Mouse (Mus musculus) liver, embryonic 13.5 days (tissue): ENCODE results near the gene Colq. TPM values are rescaled to one million over a fixed set of nuclear protein-coding genes. Genes with fewer than 3 reads are reported as not detected.
A peak's percentile ranks its signal among the peaks of the same experiment; 100 is the strongest.

ENCODE experiments used
- ATAC-seq: fragments of 200-750 bp; cut with Nextera tagmentation; 2 replicates; pipeline ENCODE4 v1.8.0; 2017; ENCODE audit warnings: low read depth, mild to moderate bottlenecking, moderate number of reproducible peaks, moderate library complexity
- DNase-seq: peaks from one replicate; pipeline ENCODE4 v3.0.0; 2022
- H3K27ac ChIP-seq: fragments of 300-500 bp; sonication (generic); 2 replicates; pipeline ENCODE4 v1.5.1; 2015; ENCODE audit warnings: moderate library complexity, mild to moderate bottlenecking, inconsistent platforms
- H3K27me3 ChIP-seq: fragments of 300-500 bp; sonication (generic); 2 replicates; pipeline ENCODE4 v1.6.1; 2015; ENCODE audit warnings: mild to moderate bottlenecking, inconsistent platforms
- H3K36me3 ChIP-seq: fragments of 300-500 bp; sonication (generic); 2 replicates; pipeline ENCODE4 v1.6.1; 2015; ENCODE audit warnings: mild to moderate bottlenecking, inconsistent platforms
- H3K4me1 ChIP-seq: fragments of 300-500 bp; sonication (generic); replicated peaks from 2 replicates; pipeline ENCODE4 v1.6.1; 2015; ENCODE audit warnings: inconsistent platforms
- H3K4me2 ChIP-seq: fragments of 300-500 bp; sonication (generic); 2 replicates; pipeline ENCODE4 v1.6.1; 2015; ENCODE audit warnings: inconsistent platforms, mild to moderate bottlenecking, moderate library complexity
- H3K4me3 ChIP-seq: fragments of 300-500 bp; sonication (generic); replicated peaks from 2 replicates; pipeline ENCODE4 v1.5.1; 2015; ENCODE audit warnings: mild to moderate bottlenecking, inconsistent platforms
- H3K9ac ChIP-seq: fragments of 300-500 bp; sonication (generic); 2 replicates; pipeline ENCODE4 v1.6.1; 2015; ENCODE audit warnings: mild to moderate bottlenecking, inconsistent platforms
- H3K9me3 ChIP-seq: fragments of 300-500 bp; sonication (generic); replicated peaks from 2 replicates; pipeline ENCODE4 v1.6.1; 2016; ENCODE audit warnings: inconsistent platforms
- WGBS: fragments of 180-500 bp; shearing (Covaris S2); methylation state at CpG from one replicate; pipeline ENCODE4 v1.1.7; 2015; ENCODE audit not compliant: insufficient replicate concordance; 5-methylcytosine and 5-hydroxymethylcytosine counted together
- polyA plus RNA-seq: library from polyadenylated mRNA; unstranded; fragments of >200 nt; fragmentation: Nextera tagmentation; extraction: Ambion mirVana; gene quantifications from 2 replicates; pipeline ENCODE4 v1.2.1, GENCODE M21; 2015

Gene Colq
- polyA plus RNA-seq, 1 experiment from 2014 or later, result 0.10 TPM

DNA sequence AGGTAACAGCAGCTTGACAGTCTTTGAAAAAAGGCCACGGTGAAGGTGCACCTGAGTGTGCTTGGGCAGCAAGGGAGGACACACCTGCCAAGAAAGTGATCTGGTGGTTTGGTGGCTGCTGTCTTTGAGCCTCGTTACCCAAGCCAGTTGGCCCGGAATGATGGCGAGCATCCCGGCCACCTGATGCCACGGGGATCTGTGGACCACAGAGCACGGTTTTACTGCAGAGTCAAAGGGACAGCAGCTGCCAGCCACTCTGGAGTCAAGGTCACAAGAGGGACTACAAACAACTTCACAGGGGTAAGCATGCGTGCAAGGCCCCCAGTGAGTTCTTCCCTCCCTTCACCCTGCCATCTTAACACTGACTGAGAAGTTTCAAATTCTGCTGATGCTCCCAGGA is 33.9 kb downstream of the Colq start:
- no peak overlapping the region for H3K27ac ChIP-seq
- H3K36me3 ChIP-seq, result no peaks in the 10 kb centered on the region
- H3K4me1 ChIP-seq, result no peaks in the 10 kb centered on the region
- H3K4me2 ChIP-seq, result no peak overlapping the region
- 74% methylated on average over 8 of the region's 8 CpGs for WGBS
- H3K27me3 ChIP-seq, result 0 out of 2 replicates have a peak, but pooled peaks cover 11% of the 10 kb centered on the region
- no peak for DNase-seq
- H3K9ac ChIP-seq, result no peak overlapping the region
- no peak overlapping the region for H3K4me3 ChIP-seq
- no peak for ATAC-seq
- H3K9me3 ChIP-seq, result no peaks in the 10 kb centered on the region

DNA sequence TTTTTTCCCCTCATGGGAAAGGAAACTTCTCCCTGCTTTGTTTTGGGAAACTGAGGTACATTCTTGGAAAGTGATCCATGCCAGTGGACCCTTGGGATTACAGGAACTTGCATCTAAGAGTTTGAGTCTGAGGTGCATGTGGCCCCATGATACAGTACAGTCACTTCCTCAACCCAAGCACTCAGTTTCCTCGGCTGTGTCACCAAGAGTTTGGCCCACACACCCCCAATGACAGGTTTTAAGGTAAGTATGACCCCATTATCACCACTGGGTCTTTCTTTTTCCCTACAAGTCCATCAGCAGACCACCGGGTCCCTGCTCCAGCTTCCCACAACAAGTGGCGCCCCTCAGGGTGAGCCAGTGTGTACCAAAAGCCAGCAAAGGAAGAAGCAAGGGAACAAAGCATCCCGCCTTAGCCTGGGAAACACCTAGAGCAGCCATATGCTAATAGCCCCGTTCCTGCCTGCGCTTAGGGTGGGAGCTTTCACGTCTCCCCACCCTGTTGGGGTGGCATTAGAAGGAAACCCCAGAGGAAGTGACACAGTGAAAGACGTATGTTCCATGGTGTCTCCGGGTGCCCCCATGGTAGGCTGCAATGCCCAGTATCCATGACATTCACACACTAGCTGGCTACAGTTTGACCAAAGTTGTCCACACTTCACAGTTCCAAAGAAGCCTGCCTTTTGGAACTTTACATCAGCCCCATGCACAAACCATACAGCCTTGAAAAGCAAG is 34.5 kb downstream of the Colq start:
- H3K36me3 ChIP-seq, result no peaks in the 10 kb centered on the region
- no peak overlapping the region for H3K4me2 ChIP-seq
- 0 out of 2 replicates have a peak, but pooled peaks cover 11% of the 10 kb centered on the region for H3K27me3 ChIP-seq
- no peak overlapping the region for H3K4me3 ChIP-seq
- no peaks in the 10 kb centered on the region for H3K9me3 ChIP-seq
- no peaks in the 10 kb centered on the region for H3K4me1 ChIP-seq
- no peak for DNase-seq
- 64% methylated on average over 9 of the region's 9 CpGs for WGBS
- no peak for ATAC-seq
- no peak overlapping the region for H3K27ac ChIP-seq
- no peak overlapping the region for H3K9ac ChIP-seq

DNA sequence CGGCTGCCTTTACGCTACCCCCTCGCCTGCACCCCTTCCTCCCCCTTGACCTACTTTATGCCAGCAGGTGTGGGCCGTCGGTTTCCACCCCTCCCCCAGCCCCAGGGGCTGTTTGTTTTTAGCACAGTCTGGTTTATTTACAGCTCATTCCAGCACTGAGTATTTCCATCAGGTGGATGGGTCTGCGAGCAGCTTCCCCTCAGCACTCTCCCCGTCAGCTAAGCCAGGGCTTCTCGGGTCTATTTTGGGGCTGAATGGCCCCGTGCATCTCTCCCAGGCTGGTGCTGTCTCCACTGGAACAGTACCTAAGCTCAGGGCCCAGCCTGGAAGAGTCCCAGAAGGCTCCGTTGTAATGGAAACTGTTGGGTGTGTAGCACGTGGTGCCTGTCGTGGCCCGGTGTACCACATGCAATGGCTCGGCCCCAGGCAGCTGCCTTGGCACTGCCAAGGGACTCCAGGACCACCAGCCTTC is 35.1 kb downstream of the Colq start:
- Histone ChIP-seq H3K9ac (no peak overlapping the region), H3K27me3 (0 out of 2 replicates have a peak, but pooled peaks cover 11% of the 10 kb centered on the region), H3K36me3 (no peaks in the 10 kb centered on the region), H3K9me3 (no peaks in the 10 kb centered on the region), H3K4me1 (no peaks in the 10 kb centered on the region), H3K4me2 (no peak overlapping the region), H3K27ac (no peak overlapping the region), H3K4me3 (no peak overlapping the region)
- WGBS, result 59% methylated on average over 14 of the region's 14 CpGs
- DNase-seq (no peak), ATAC-seq (no peak)

DNA sequence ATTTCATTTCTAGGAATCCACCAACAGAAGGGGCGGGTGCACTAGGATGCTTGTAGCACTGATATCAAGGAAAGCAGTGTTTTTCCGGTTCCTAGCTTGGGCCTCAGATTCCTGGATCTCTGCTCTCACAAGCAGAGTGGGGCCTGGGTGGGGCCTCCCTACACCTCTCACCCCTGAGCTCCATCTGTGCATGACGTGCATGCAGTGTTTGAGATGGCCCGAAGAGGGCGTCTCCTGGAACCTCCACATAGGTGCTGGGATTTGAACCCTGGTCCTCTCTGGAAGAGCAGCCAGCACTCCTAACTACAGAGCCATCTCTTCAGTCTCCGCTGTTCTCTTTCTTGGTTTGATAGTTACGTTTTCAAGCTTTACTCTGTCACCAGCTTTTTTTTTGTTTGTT is 36.1 kb downstream of the Colq start:
- no peak overlapping the region for H3K27ac ChIP-seq
- H3K4me3 ChIP-seq, result no peak overlapping the region
- DNase-seq, result no peak
- no peak overlapping the region for H3K9ac ChIP-seq
- no peaks in the 10 kb centered on the region for H3K4me1 ChIP-seq
- no peaks in the 10 kb centered on the region for H3K36me3 ChIP-seq
- H3K9me3 ChIP-seq, result no peaks in the 10 kb centered on the region
- H3K27me3 ChIP-seq, result 0 out of 2 replicates have a peak, but pooled peaks cover 9% of the 10 kb centered on the region
- no peak for ATAC-seq
- H3K4me2 ChIP-seq, result no peak overlapping the region
- 72% methylated on average over 7 of the region's 7 CpGs for WGBS

DNA sequence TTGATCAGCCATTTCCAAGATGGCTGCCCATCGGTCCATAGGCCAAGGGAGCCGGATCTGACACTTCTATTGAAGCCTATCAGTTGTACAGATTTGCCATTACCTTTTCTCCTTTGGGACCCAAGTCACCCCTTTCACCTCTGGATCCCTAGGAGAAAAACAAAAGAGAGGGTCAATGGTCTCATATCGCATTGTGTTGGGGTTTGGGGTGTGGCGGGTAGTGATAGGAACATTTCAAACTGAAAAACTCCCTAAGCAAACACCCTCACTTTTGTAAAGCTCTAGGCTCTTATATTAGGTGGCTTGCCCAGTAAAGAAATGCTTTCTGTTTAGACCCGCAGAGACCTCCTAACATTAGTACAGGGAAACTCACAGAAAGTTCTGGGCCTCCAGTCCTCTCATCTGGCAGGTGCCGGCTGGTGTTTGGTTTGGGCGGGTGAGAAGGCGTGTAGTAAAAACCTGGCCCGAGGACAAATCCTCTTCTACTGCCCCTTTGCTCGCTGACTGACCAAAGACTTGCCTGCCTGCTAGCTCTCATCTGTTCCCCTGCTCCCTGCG is 47.2 kb downstream of the Colq start:
- no peak overlapping the region for H3K27ac ChIP-seq
- no peak overlapping the region for H3K9ac ChIP-seq
- H3K4me2 ChIP-seq, result no peak overlapping the region
- no peaks in the 10 kb centered on the region for H3K4me1 ChIP-seq
- no peak for DNase-seq
- WGBS, result 76% methylated on average over 11 of the region's 11 CpGs
- no peak overlapping the region for H3K4me3 ChIP-seq
- ATAC-seq, result no peak
- H3K36me3 ChIP-seq, result no peaks in the 10 kb centered on the region
- no peaks in the 10 kb centered on the region for H3K9me3 ChIP-seq
- H3K27me3 ChIP-seq, result no peaks in the 10 kb centered on the region; the same call in 1 of the 2 replicates

DNA sequence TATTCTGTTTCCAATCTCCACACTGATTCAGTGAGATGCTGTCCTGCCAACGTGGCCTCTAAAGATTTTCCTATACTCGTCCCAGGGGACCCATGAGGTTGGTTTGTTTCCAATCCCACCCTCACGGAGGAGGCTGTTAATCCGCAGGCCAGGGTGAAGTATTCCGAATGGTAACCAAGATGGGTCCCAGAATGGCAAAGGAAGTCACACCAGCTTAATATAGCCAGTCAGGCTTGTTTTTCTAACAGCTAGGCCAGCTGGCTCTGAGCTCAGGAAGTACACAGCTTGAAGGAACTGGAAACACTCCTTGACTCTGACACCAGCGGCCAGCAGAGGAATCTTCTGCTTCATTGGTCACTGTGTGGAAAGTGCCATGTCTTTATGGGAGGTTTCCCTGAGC is 53.8 kb downstream of the Colq start:
- no peaks in the 10 kb centered on the region for H3K36me3 ChIP-seq
- peaks cover 7% of the 10 kb centered on the region for H3K4me1 ChIP-seq
- WGBS, result 57% methylated on average over 6 of the region's 6 CpGs
- no peak overlapping the region for H3K4me2 ChIP-seq
- no peak overlapping the region for H3K4me3 ChIP-seq
- ATAC-seq (no peak), DNase-seq (no peak)
- H3K9me3 ChIP-seq, result no peaks in the 10 kb centered on the region
- H3K9ac ChIP-seq, result no peak overlapping the region
- no peaks in the 10 kb centered on the region for H3K27me3 ChIP-seq
- no peak overlapping the region for H3K27ac ChIP-seq

DNA sequence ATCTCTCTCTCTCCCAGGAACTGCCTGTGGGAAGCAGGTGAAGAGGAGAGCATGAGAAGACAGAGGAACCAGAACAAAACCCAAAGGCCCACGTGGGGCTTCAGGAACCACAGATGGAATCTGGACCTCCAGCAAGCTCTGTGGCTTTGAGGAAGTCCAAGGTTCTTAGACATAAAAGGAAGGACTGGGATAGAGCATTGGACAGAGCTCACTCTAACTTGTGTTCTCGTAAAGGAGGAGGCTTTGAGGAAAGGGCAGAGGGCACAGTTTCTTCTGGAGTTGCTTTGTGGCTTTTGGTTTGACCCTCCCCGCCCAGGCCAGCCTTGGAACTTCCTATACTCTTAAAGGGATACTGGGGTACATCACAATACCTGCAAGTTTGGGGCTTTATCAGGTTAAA is 58.5 kb downstream of the Colq start:
- H3K4me1 ChIP-seq, result peaks cover 24% of the 10 kb centered on the region
- no peak overlapping the region for H3K4me2 ChIP-seq
- ATAC-seq (no peak), DNase-seq (no peak)
- 33% methylated on average over 3 of the region's 3 CpGs for WGBS
- no peaks in the 10 kb centered on the region for H3K36me3 ChIP-seq
- H3K9ac ChIP-seq, result no peak overlapping the region
- no peak overlapping the region for H3K4me3 ChIP-seq
- H3K27me3 ChIP-seq, result no peaks in the 10 kb centered on the region
- no peaks in the 10 kb centered on the region for H3K9me3 ChIP-seq
- no peak overlapping the region for H3K27ac ChIP-seq

DNA sequence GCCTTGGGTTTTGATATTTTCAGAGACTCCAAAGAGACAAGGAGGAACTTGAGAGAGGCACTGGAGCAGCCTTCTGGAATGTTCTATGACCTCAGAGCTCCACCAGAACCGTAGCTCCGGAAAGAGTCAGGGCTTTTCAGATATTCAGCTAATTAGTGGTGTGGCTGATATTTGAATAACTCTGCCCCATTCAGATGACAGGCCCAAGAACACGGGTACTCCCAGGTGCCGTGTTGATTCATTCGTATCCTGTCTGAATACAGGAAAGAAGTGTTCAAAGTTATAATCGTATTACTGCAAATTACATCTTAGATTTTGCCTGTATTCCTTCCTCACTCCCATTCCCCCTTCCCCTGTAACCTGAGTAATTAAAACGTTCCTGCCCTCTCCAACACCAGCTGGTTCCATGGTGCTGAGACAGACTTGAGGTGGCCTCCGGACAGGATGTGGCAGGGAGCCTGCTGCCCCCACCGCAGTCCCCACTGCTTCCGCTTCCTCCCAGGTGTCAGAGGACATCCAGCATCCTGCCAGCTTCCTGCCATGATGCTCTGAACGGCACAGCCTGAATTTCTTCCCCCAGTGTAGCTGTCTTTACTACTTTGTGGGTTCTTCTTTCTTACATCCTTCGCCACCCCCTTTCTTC is 59.5 kb downstream of the Colq start:
- Histone ChIP-seq H3K9ac (no peak overlapping the region), H3K4me2 (no peak overlapping the region), H3K27me3 (no peaks in the 10 kb centered on the region), H3K4me1 (peaks cover 24% of the 10 kb centered on the region), H3K4me3 (no peak overlapping the region), H3K27ac (peak overlapping the region; percentile 64), H3K36me3 (no peaks in the 10 kb centered on the region), H3K9me3 (no peaks in the 10 kb centered on the region)
- 26% methylated on average over 12 of the region's 12 CpGs for WGBS
- DNase-seq (no peak), ATAC-seq (no peak)

DNA sequence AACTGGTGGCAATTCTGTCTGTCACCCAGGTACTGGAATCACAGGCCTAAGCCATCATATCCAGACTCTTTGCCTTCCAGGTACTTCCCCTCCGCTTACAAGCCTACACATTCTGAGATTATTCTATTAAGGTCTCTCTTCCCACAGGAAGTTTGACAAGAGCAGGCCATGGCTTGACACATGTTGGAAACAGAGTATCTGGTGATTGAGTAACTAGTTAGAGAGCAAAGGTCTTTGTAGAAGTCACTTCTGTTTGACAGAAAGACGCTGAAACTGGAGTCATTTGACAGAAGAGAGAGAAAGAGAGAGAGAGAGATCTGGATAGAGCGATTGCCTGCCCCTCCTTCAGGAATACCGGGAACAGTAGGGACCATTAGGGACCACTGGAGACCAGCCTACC is 60.3 kb downstream of the Colq start:
- DNase-seq, result no peak
- Histone ChIP-seq H3K4me2 (no peak overlapping the region), H3K27me3 (no peaks in the 10 kb centered on the region), H3K4me3 (no peak overlapping the region), H3K27ac (peak overlapping the region; percentile 64), H3K9me3 (no peaks in the 10 kb centered on the region), H3K36me3 (no peaks in the 10 kb centered on the region), H3K9ac (no peak overlapping the region), H3K4me1 (peaks cover 24% of the 10 kb centered on the region)
- no peak for ATAC-seq
- 59% methylated on average over 4 of the region's 4 CpGs for WGBS

DNA sequence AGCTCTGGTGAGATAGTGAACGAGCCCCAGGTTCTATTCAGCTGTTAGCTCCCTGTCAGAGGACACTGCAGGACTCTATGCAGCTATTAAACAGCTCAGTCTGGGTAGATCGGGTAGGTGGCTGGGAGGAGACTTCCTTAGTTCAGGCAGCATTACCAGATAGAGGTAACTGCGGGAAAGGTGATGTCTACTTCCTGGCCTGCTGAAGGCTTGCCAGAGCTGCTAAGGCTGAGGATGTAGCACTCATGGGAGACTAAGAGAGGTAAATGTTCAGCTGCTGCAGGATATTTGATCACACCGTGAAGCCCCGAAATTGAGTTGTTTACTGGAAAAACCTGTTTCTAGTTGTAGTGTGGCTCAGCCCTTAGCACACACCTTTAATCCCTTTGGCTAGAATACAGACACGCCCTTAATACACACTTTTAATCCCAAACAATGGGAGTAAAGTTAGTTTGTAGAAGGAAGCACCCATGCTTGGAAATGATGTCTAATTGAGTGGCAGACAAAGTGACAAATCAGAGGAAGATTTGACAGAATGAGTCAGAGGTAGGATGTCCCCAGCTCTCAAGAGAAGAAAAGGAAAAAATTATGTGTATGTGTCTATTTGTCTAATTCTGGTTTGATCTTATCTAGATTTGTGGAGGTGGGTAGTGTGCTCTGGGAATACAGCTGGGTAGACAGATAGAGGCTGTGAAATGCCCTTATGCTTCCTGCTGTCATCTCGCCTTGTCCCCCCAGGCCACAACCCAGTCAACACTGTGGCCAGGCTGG is 65.9 kb downstream of the Colq start:
- Histone ChIP-seq H3K9ac (no peak overlapping the region), H3K4me3 (no peak overlapping the region), H3K9me3 (no peaks in the 10 kb centered on the region), H3K4me2 (no peak overlapping the region), H3K27me3 (no peaks in the 10 kb centered on the region), H3K27ac (no peak overlapping the region), H3K4me1 (0 out of 2 replicates have a peak, but pooled peaks cover 4% of the 10 kb centered on the region), H3K36me3 (no peaks in the 10 kb centered on the region)
- ATAC-seq, result no peak
- WGBS, result 58% methylated on average over 7 of the region's 7 CpGs
- DNase-seq, result no peak

DNA sequence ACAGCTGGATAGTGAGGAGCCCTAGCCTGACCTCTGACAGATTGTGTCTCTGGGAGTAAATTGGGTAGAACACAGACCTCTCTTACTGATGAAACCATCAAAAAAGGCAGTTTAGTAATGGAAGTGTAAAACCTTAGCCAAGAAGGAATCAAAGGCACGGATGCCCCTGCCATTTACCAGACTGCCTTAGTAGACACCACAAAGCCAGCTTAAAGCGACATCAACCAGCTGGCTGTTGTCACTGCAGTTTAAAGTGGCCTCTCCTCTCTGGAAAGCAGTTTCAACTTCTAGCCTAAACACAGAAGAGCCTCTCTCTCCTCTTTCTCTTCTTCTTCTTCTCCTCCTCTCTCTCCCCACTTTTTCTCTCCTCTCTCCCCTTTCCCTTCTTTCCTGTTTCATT is 69.8 kb downstream of the Colq start:
- H3K27ac ChIP-seq, result no peak overlapping the region
- 62% methylated on average over 2 of the region's 2 CpGs for WGBS
- ATAC-seq, result no peak

More for the DNA sequence above, 69.8 kb downstream of the Colq start:
- Histone ChIP-seq H3K9ac (no peak overlapping the region), H3K9me3 (no peaks in the 10 kb centered on the region), H3K4me1 (no peaks in the 10 kb centered on the region), H3K4me2 (no peak overlapping the region), H3K4me3 (no peak overlapping the region), H3K36me3 (no peaks in the 10 kb centered on the region), H3K27me3 (no peaks in the 10 kb centered on the region)
- no peak for DNase-seq
